Mouse (Mus musculus): ENCODE measurements around the gene Cmc1.

DNA sequence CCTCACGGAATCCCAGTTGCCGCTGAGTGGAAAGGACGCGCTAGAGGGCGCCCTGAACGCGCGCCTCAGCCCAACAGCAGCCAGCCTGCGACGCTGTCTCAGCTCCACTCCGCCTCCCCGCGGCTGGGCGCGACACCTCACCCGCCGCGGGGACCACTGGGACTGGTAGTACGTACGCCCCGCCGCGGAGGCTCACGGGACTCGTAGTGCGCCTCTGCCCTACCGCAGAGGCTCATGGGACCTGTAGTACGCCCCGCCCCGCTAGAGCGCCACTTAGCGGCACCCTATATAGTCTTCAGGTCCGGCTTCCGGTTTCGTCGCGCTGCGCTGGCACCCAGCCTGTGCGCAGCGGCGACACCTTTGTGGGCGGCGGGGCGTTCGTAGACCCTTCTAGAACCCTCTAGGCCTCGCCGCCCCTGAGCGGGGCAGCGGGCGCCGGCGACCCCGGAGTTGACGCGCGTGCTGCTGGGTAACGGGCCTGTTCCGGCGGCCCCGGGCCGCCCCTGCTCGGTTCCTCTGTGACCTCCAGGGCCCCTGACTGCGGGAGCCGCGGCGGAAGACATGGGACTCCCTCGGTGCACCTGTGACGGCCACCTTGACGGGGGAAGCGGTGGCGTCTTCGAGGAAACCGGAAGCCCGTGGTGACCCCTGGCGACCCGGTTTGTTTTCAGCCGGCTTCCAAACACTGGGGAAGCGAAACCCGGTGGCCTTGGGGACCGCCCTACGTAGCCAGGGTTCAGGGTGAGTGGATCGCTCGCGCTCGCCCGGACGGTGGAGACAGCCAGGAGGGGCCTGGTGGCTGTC, 109.6 kb downstream of the Cmc1 start, which contains the start of gene Azi2:
- TF ChIP-seq POLR2A (IDR thresholded peaks at IDR 0.05; ENCODE audit: insufficient read length, low read depth) (peak; percentile 72), USF1 (IDR thresholded peaks at IDR 0.05; ENCODE audit: low read depth) (no peak), CEBPB (IDR thresholded peaks at IDR 0.05; ENCODE audit: insufficient read depth, poor library complexity, severe bottlenecking) (no peak), E2F4 (IDR thresholded peaks at IDR 0.05; ENCODE audit: insufficient read depth) (no peak), TCF12 (IDR thresholded peaks at IDR 0.05; ENCODE audit: insufficient read depth, poor library complexity, severe bottlenecking) (no peak), TCF3 (IDR thresholded peaks at IDR 0.05; ENCODE audit: insufficient read length, low read depth) (no peak), MYOG (IDR thresholded peaks at IDR 0.05; ENCODE audit: control insufficient read depth in 1 of 3, insufficient read depth in 1 of 3, insufficient read length in 2 of 3, low read depth in 2 of 3) (peak in 2 of 3 experiments; percentile 30 to 52), SRF (IDR thresholded peaks at IDR 0.05; ENCODE audit: control insufficient read depth, insufficient read length, low read depth) (peak; percentile 91), POLR2AphosphoS2 (IDR thresholded peaks at IDR 0.05; ENCODE audit: insufficient read length, low read depth) (peak; percentile 63), MAX (IDR thresholded peaks at IDR 0.05; ENCODE audit: low read depth) (no peak), REST (IDR thresholded peaks at IDR 0.05; ENCODE audit: insufficient read depth, insufficient read length) (no peak), MYOD1 (IDR thresholded peaks at IDR 0.05; ENCODE audit: control insufficient read depth in 1 of 3, insufficient read length in 2 of 3, low read depth in 2 of 3) (peak in 2 of 3 experiments; percentile 19 to 45)

All from myocyte (in vitro differentiated cells).